Mouse (Mus musculus) olfactory bulb, adult 2 months (tissue): ENCODE data around the gene Fibp.

Source experiments
- CTCF ChIP-seq: fragments of 200-500 bp; IDR thresholded peaks from 2 replicates; pipeline ENCODE4 v1.5.1; 2012; ENCODE audit warnings: low read depth, mild to moderate bottlenecking, low read length, moderate library complexity; ENCODE audit not compliant: insufficient read depth
- POLR2A ChIP-seq: fragments of 200-500 bp; IDR thresholded peaks from 2 replicates; pipeline ENCODE4 v1.6.1; 2012; ENCODE audit warnings: mild to moderate bottlenecking, low read depth, low read length, moderate library complexity; ENCODE audit not compliant: insufficient read depth

DNA sequence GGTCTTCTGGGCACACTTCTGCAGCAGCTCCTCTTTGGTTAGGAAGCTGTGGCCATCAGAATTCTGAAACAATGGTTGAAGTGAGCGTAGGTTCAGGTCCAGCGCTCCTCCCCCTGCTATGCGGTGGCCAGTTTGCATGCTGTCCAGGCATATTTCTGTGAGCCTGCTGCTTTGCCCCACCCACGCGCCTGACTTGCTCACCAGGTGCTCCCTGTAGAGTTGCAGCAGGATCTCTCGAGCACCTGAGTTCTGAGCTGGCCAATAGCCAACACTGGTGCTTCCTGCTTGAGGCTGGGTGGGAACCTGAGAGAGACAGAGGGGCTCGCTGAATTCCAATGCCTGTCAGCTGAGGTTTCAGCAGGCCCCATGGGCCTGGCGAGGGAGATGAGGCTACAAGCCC, 25.9 kb downstream of the Fibp start:
- TF ChIP-seq POLR2A (no peak), CTCF (no peak)
